Mouse (Mus musculus) bone marrow, adult 2 months (tissue): ENCODE measurements around the gene Gm3409.

Experiments
- CTCF ChIP-seq: fragments of 200-500 bp; IDR thresholded peaks from 2 replicates; pipeline ENCODE4 v1.5.1; 2011; ENCODE audit warnings: low read length, control low read depth; ENCODE audit not compliant: control insufficient read depth, insufficient read depth
- POLR2A ChIP-seq: fragments of 200-500 bp; IDR thresholded peaks from 2 replicates; pipeline ENCODE4 v1.6.1; 2011; ENCODE audit warnings: low read depth, mild to moderate bottlenecking, control low read depth, low read length, borderline replicate concordance; ENCODE audit not compliant: control insufficient read depth

DNA sequence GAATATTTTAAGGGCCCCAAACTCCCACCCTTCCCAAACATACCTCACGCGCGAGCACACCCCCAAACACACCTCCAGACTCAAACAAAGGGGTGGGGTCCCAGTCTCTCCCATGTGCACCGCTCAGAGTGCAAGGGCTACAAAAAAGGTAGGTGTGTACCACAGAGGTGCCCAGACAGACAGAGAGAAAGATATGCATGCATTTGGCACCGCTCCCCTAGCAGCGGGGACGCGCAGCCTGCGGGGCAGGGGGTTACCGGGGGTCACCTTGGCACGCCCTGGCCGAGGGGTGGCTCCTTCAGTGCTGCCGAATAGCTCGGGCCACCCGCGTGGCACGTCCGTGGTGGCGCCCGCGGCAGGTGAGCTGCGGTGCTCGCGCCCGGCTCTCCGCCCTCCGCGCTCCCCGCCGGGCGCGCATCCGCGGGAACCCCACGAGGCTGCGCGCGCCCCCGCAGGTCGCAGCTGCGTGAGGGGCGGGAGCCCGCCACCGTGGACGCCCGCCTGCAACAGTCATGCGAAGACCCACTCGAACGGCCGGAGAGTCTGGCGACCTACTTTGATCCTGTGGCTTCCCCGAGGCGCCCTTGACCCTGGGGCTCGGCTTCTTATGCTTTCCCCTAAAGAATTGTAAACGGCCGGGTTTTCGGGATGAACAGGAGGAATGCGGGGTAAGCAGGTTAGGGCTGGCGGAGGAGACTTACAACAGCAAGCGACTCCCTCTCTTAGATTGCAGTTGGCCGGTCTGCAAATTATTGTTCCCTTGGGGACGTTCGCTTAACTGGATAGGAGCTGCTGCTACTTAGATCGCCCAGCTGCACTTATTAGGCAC is 47.2 kb downstream of the Gm3409 start, which contains the start of gene Gpr12:
- TF ChIP-seq POLR2A (no peak), CTCF (no peak)
